Mouse (Mus musculus) lung, embryonic 14.5 days (tissue): Measurements from ENCODE around the gene Grm2. TPM values are rescaled to one million over a fixed set of nuclear protein-coding genes. Genes with fewer than 3 reads are reported as not detected.
A peak's percentile ranks its signal among the peaks of the same experiment; 100 is the strongest.

Experiments used
- ATAC-seq: fragments of 200-750 bp; cut with Nextera tagmentation; 2 replicates; pipeline ENCODE4 v1.8.0; 2017; ENCODE audit warnings: mild to moderate bottlenecking, moderate TSS enrichment, moderate library complexity; ENCODE audit not compliant: insufficient read depth
- DNase-seq: peaks from one replicate; pipeline ENCODE4 v3.0.0-alpha.2; 2015
- H3K27ac ChIP-seq: fragments of 300-500 bp; sonication (generic); 2 replicates; pipeline ENCODE4 v1.5.1; 2014; ENCODE audit warnings: low read depth, mild to moderate bottlenecking, moderate library complexity
- H3K27me3 ChIP-seq: fragments of 300-500 bp; sonication (generic); 2 replicates; pipeline ENCODE4 v1.6.1; 2014; ENCODE audit warnings: low read length, control low read depth; ENCODE audit not compliant: insufficient read depth
- H3K36me3 ChIP-seq: fragments of 300-500 bp; sonication (generic); 2 replicates; pipeline ENCODE4 v1.6.1; 2014; ENCODE audit warnings: control low read depth; ENCODE audit not compliant: insufficient read depth
- H3K4me1 ChIP-seq: fragments of 300-500 bp; sonication (generic); 2 replicates; pipeline ENCODE4 v1.6.1; 2014; ENCODE audit warnings: antibody characterized with exemption, control low read depth; ENCODE audit not compliant: insufficient read depth
- H3K4me2 ChIP-seq: fragments of 300-500 bp; sonication (generic); 2 replicates; pipeline ENCODE4 v1.6.1; 2014; ENCODE audit warnings: mild to moderate bottlenecking
- H3K4me3 ChIP-seq: fragments of 300-500 bp; sonication (generic); 2 replicates; pipeline ENCODE4 v1.5.1; 2014; ENCODE audit warnings: low read depth, low read length
- H3K9ac ChIP-seq: fragments of 300-500 bp; sonication (generic); 2 replicates; pipeline ENCODE4 v1.6.1; 2014
- H3K9me3 ChIP-seq: fragments of 300-500 bp; sonication (generic); 2 replicates; pipeline ENCODE4 v1.6.1; 2016; ENCODE audit warnings: low read depth, low read length, control low read depth
- CTCF ChIP-seq: IDR thresholded peaks from 2 replicates; pipeline ENCODE4 v1.5.1; 2016; ENCODE audit warnings: antibody characterized with exemption, low read depth
- WGBS: fragments of 180-500 bp; shearing (Covaris S2); extraction: QIAGEN DNeasy Blood & Tissue Kit; methylation state at CpG from one replicate; pipeline ENCODE4 v1.1.7; 2014; 5-methylcytosine and 5-hydroxymethylcytosine counted together
- polyA plus RNA-seq: library from polyadenylated mRNA; unstranded; fragments of >200 nt; fragmentation: Nextera tagmentation; extraction: Ambion mirVana; gene quantifications from 2 replicates; pipeline ENCODE4 v1.2.1, GENCODE M21; 2014

The Grm2 gene
- polyA plus RNA-seq, 1 experiment from 2014 or later = not detected

DNA sequence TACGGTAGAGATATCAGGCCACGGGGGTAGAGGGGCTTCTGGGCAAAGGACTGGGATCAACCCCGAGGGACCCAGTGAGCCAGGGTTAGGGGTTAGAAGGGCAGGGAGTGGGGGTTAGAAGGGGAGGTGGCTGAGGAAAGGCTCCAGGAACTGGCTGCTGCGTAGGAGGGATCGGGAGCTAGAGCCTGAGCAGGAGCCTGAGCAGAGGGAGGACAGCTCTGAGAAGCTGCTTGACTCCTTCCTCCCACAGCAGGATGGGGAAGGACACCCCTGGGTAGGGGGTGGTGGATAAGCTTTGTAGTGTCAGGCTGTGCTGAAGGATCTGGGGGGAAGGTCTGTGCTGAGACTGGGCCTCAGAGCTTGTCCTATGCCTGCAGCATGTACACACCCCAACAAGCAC lies 938 bp upstream of the Grm2 start:
- no peak for ATAC-seq
- no peak overlapping the region for H3K4me3 ChIP-seq
- no peak overlapping the region for H3K9ac ChIP-seq
- H3K9me3 ChIP-seq = no peaks in the 10 kb centered on the region
- WGBS = 37% methylated on average over 5 of the region's 5 CpGs
- no peak for DNase-seq
- H3K27ac ChIP-seq = no peak overlapping the region
- H3K4me2 ChIP-seq = no peak overlapping the region
- TF ChIP-seq CTCF = no peak
- no peaks in the 10 kb centered on the region for H3K4me1 ChIP-seq
- peaks cover 27% of the 10 kb centered on the region; the same call in 1 of the 2 replicates for H3K36me3 ChIP-seq
- H3K27me3 ChIP-seq = peaks cover 20% of the 10 kb centered on the region; the same call in 1 of the 2 replicates

DNA sequence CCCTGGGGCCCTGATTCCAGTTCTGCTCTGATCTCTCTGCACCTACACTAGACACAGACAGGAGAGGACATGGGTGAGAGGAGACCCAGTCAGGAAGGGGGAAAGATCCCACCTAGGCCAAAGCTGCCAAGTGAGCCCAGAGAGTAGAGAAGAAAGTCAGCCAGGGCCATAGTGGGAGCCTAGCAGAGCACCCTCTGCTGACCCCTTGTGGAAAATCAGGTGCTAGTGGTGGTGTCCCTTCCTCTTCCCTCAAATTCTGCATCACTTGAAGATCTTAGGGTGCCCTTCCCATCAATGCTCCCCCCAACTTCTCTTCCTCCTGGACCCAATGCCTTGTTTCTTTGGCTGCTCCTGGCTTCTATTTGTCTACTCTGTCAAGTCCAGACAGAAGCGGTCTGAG lies 3.2 kb downstream of the Grm2 start:
- Histone ChIP-seq H3K36me3 (no peaks in the 10 kb centered on the region), H3K9me3 (no peaks in the 10 kb centered on the region), H3K4me1 (no peaks in the 10 kb centered on the region), H3K4me2 (no peak overlapping the region), H3K27ac (no peak overlapping the region), H3K4me3 (no peak overlapping the region), H3K9ac (no peak overlapping the region), H3K27me3 (peaks cover 20% of the 10 kb centered on the region; the same call in 1 of the 2 replicates)
- WGBS = 59% methylated on average over 1 of the region's 1 CpGs
- ATAC-seq = no peak
- TF ChIP-seq CTCF = peak; percentile 41
- no peak for DNase-seq

DNA sequence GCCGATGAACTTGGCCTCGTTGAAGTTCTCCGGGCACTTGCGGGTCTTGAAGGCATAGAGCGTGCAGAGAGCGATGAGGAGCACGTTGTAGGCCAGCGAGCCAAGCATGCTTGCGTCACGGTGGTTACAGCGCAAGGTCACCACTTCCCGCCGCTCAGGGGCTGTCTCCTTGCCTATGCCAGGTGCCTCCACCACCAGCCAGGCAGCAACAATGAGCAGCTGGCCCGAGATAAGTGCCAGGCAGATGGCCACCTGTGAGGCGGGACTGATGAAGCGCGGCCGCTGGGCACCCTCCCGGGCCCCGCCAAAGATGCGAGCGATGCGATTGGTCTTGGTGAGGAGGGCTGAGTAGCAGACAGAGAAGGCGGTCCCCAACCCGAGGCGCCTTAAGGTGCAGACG lies 8.7 kb downstream of the Grm2 start:
- ATAC-seq = no peak
- H3K36me3 ChIP-seq = no peaks in the 10 kb centered on the region
- no peaks in the 10 kb centered on the region for H3K27me3 ChIP-seq
- no peak for TF ChIP-seq CTCF
- H3K27ac ChIP-seq = no peak overlapping the region
- no peak for DNase-seq
- 59% methylated on average over 27 of the region's 27 CpGs for WGBS
- H3K4me2 ChIP-seq = no peak overlapping the region
- H3K4me3 ChIP-seq = no peak overlapping the region
- H3K9ac ChIP-seq = no peak overlapping the region
- H3K4me1 ChIP-seq = no peaks in the 10 kb centered on the region
- H3K9me3 ChIP-seq = no peaks in the 10 kb centered on the region

DNA sequence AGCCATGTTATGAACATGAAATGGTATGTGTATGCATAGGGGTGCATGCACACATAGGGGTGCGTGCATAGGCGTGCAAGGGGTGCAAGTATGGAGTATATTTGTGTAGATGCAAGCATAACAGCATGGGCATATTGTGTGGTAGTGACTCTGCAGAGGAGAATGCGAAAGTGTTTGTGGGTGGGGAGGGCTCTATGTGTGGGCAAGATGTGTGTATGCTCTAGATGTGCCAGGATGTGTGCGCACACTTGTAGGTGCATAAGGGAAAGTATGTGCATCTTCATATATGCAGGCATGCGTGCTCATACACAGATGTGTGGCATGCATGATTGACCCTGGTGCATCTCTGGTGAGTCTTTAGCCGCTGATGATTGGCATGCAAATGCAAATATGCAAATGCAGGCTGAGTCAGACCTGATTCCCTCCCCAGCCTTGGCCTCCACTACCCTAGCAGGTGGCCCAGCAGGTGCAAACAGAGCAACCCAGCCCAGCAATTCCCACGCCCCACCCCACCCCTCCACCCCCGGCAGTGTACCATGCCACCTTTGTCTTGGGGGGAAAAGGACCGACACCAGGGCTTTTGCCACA lies 10.1 kb downstream of the Grm2 start:
- no peak overlapping the region for H3K4me2 ChIP-seq
- H3K9ac ChIP-seq = no peak overlapping the region
- DNase-seq (no peak), ATAC-seq (no peak)
- WGBS = 70% methylated on average over 9 of the region's 9 CpGs
- no peaks in the 10 kb centered on the region for H3K36me3 ChIP-seq
- TF ChIP-seq CTCF = no peak
- no peak overlapping the region for H3K4me3 ChIP-seq
- H3K27ac ChIP-seq = no peak overlapping the region
- no peaks in the 10 kb centered on the region for H3K4me1 ChIP-seq
- no peaks in the 10 kb centered on the region for H3K9me3 ChIP-seq
- no peaks in the 10 kb centered on the region for H3K27me3 ChIP-seq

GRCm38 (mm10) chr9:106643787-106644186 lies 12.1 kb downstream of the Grm2 start:
- Histone ChIP-seq H3K4me2 (no peak overlapping the region), H3K9ac (no peak overlapping the region), H3K36me3 (no peaks in the 10 kb centered on the region), H3K27me3 (no peaks in the 10 kb centered on the region), H3K27ac (no peak overlapping the region), H3K4me1 (no peaks in the 10 kb centered on the region), H3K4me3 (no peak overlapping the region), H3K9me3 (no peaks in the 10 kb centered on the region)
- 61% methylated on average over 6 of the region's 6 CpGs for WGBS
- ATAC-seq (no peak), DNase-seq (peak; percentile 6)
- peak; percentile 35 for TF ChIP-seq CTCF

DNA sequence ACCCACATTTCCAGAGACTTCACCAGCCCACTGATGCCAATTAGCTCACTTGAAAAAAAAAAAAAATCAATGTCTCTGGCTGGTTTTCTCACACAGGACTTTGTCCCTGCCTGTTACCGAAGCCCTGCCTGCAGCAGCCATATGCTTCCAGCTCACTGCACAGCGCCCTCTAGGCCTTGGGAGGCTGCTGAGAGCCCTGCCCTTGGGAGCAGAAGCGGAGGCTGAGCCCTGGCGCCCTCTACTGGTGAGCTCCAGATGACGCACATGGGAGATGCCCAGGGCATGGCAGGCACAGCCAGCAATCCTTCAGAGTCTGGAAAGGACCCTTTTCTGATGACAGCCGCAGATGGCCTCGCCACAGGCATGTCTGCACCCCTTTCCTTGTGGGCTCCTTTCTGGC lies 12.8 kb downstream of the Grm2 start:
- Histone ChIP-seq H3K9ac (no peak overlapping the region), H3K4me2 (no peak overlapping the region), H3K4me1 (no peaks in the 10 kb centered on the region), H3K27me3 (no peaks in the 10 kb centered on the region), H3K36me3 (no peaks in the 10 kb centered on the region), H3K27ac (no peak overlapping the region), H3K4me3 (no peak overlapping the region), H3K9me3 (no peaks in the 10 kb centered on the region)
- DNase-seq (peak; percentile 81), ATAC-seq (no peak)
- TF ChIP-seq CTCF = peak; percentile 91
- 35% methylated on average over 7 of the region's 7 CpGs for WGBS

DNA sequence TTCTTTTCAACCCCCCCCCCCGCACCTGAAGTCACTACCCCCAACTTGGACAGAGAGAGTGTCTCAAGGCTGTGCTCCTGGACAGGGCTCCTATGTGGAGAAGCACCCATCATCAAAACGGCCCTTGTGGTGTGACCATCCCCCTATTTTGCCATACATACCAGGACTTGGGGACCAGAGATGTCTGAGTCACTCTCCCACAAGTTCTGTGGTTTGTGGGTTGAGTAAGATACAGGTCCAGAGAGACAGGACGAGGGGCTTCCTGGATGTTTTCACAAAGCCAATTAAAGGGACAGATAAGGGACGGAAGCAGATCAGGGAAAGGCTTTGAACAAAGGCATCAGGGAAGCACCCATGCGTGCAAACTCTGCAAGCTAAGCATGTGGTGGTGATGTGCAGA lies 14.5 kb downstream of the Grm2 start:
- Histone ChIP-seq H3K9me3 (no peaks in the 10 kb centered on the region), H3K4me3 (no peak overlapping the region), H3K4me1 (no peaks in the 10 kb centered on the region), H3K27ac (no peak overlapping the region), H3K9ac (no peak overlapping the region), H3K27me3 (no peaks in the 10 kb centered on the region), H3K4me2 (no peak overlapping the region), H3K36me3 (no peaks in the 10 kb centered on the region)
- DNase-seq (no peak), ATAC-seq (no peak)
- 46% methylated on average over 5 of the region's 5 CpGs for WGBS
- no peak for TF ChIP-seq CTCF

GRCm38 (mm10) chr9:106638154-106638553 lies 17.7 kb downstream of the Grm2 start:
- Histone ChIP-seq H3K9me3 (no peaks in the 10 kb centered on the region), H3K27ac (no peak overlapping the region), H3K9ac (no peak overlapping the region), H3K4me2 (no peak overlapping the region), H3K36me3 (no peaks in the 10 kb centered on the region), H3K4me3 (no peak overlapping the region), H3K27me3 (no peaks in the 10 kb centered on the region), H3K4me1 (no peaks in the 10 kb centered on the region)
- WGBS = 91% methylated on average over 8 of the region's 8 CpGs
- no peak for TF ChIP-seq CTCF
- no peak for DNase-seq
- no peak for ATAC-seq
